Mouse (Mus musculus) frontal cortex, postnatal 25 days (tissue): ENCODE data around the gene Rsph6a.
A peak's percentile ranks its signal among the peaks of the same experiment; 100 is the strongest.

ENCODE experiments used
- DNase-seq, 2 experiments: peaks; one replicate each; pipeline ENCODE4 v3.0.0; 2022; ENCODE audit warnings: low spot score in 2 of 2

Rsph6a gene

GRCm38 (mm10) chr7:19078732-19079131, 24.2 kb downstream of the Rsph6a start:
- DNase-seq: no peak

DNA sequence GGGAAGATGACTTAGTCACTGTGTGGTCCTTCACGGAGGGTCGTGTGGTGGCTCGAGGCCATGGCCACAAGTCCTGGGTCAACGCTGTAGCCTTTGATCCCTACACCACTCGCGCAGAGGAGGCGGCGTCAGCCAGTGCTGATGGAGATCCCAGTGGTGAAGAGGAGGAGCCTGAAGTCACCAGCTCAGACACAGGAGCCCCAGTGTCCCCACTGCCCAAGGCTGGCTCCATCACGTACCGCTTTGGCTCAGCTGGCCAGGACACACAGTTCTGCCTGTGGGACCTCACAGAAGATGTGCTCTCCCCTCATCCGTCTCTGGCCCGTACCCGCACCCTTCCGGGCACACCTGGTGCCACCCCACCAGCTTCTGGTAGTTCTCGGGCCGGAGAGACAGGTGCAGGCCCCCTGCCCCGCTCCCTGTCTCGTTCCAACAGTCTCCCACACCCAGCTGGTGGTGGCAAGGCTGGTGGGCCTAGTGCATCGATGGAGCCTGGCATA, 26.0 kb downstream of the Rsph6a start:
- DNase-seq: no peak

GRCm38 (mm10) chr7:19082171-19082570, 27.7 kb downstream of the Rsph6a start:
- no peak for DNase-seq

DNA sequence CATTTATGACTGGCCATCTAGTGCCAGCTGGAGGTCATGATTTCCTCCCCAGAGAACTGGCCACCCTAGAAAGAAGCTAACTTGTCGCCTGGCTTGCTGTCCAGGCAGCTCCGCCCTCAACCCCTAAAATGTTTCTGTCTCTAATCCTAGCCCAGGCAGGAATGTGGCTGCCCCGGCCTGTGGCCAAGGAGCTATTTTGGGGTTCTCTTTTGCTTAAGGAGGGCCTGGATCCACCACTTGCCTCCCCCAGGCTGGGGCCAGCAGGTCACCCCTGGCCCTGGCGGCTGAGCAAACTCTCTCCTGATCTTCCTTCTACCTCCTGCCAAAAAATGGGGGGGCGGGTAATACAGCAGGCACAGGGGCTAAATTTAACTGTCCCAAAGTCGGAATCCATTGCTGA, 28.6 kb downstream of the Rsph6a start:
- DNase-seq: no peak

GRCm38 (mm10) chr7:19083701-19084100, 29.2 kb downstream of the Rsph6a start, which contains the start of gene Dmpk:
Dmpk (plus strand) TSS chr7:19083849.
- DNase-seq: no peak

GRCm38 (mm10) chr7:19084277-19084771, 29.8 kb downstream of the Rsph6a start:
- DNase-seq: no peak

GRCm38 (mm10) chr7:19084921-19085473, 30.5 kb downstream of the Rsph6a start:
- DNase-seq: no peak

GRCm38 (mm10) chr7:19085495-19085894, 31.0 kb downstream of the Rsph6a start:
- DNase-seq: no peak

- DNase-seq: no peak
Measured at GRCm38 (mm10) chr7:19086042-19086441, 31.6 kb downstream of the Rsph6a start.

GRCm38 (mm10) chr7:19086760-19087159, 32.3 kb downstream of the Rsph6a start:
- no peak for DNase-seq

DNA sequence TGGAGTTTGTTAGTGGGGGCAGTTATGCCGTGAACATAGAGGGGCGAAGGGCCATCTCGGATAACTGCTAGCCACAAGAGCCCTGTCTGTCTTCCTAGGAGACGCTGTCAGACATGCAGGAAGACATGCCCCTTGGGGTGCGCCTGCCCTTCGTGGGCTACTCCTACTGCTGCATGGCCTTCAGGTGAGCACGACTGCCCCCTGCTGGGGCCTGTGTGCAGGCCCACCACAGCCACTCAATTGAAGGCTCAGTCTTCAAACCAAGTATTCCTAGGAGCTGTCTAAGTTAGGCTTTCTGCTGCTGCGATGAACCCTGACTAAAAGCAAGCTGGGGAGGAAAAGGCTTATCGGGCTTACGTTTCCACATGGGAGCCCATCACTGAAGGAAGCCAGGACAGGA, 34.3 kb downstream of the Rsph6a start:
- DNase-seq: peak in 1 of 2 experiments; percentile 56

GRCm38 (mm10) chr7:19091913-19092312, 37.4 kb downstream of the Rsph6a start:
- no peak for DNase-seq

DNA sequence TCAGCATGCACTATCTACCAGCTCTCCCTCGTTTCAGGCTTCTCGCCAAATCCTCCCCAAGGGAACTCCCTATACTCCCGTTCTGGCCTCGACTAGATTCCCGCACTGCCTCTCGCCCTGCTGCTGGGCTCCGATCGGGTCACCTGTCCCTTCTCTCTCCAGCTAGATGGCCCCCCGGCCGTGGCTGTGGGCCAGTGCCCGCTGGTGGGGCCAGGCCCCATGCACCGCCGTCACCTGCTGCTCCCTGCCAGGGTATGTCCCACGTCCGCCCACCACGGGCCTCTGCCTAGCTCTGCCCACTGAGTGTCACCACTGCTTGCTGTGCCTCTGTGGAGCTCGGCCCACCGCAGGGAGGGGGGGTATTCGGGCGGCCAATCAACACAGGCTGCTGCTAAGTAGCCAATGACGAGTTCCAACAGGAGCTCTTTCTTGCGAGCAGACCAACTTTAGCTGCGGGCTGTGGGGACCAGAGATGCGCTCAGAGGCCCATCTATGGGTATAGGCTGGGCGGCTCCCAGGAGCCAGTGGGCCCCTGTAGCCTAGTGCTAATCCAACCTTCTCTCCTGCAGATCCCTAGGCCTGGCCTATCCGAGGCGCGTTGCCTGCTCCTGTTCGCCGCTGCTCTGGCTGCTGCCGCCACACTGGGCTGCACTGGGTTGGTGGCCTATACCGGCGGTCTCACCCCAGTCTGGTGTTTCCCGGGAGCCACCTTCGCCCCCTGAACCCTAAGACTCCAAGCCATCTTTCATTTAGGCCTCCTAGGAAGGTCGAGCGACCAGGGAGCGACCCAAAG, 38.1 kb downstream of the Rsph6a start:
- no peak for DNase-seq

DNA sequence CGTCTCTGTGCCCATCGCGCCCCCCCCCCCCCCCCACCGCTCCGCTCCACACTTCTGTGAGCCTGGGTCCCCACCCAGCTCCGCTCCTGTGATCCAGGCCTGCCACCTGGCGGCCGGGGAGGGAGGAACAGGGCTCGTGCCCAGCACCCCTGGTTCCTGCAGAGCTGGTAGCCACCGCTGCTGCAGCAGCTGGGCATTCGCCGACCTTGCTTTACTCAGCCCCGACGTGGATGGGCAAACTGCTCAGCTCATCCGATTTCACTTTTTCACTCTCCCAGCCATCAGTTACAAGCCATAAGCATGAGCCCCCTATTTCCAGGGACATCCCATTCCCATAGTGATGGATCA, 38.7 kb downstream of the Rsph6a start:
- peak; percentile 61 to 68 for DNase-seq

GRCm38 (mm10) chr7:19093537-19094385, 39.3 kb downstream of the Rsph6a start:
- DNase-seq: peak; percentile 64 to 75

DNA sequence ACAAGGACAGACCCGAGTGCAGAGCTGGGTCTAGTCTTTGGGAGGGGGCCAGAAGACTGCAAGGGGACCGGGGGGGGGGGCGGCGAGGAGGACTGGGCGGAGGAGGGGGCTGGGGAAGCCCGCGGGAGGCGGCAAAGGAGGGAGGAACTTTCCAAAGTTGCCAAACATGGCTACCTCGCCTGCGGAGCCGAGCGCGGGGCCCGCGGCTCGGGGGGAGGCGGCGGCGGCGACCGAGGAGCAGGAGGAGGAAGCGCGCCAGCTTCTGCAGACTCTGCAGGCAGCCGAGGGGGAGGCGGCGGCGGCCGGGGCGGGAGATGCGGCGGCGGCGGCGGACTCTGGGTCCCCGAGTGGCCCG, 40.0 kb downstream of the Rsph6a start, which contains the start of gene Six5:
Six5 (plus strand) TSS at position 124 of the 355 bp plus-strand sequence.
- DNase-seq: no peak

DNA sequence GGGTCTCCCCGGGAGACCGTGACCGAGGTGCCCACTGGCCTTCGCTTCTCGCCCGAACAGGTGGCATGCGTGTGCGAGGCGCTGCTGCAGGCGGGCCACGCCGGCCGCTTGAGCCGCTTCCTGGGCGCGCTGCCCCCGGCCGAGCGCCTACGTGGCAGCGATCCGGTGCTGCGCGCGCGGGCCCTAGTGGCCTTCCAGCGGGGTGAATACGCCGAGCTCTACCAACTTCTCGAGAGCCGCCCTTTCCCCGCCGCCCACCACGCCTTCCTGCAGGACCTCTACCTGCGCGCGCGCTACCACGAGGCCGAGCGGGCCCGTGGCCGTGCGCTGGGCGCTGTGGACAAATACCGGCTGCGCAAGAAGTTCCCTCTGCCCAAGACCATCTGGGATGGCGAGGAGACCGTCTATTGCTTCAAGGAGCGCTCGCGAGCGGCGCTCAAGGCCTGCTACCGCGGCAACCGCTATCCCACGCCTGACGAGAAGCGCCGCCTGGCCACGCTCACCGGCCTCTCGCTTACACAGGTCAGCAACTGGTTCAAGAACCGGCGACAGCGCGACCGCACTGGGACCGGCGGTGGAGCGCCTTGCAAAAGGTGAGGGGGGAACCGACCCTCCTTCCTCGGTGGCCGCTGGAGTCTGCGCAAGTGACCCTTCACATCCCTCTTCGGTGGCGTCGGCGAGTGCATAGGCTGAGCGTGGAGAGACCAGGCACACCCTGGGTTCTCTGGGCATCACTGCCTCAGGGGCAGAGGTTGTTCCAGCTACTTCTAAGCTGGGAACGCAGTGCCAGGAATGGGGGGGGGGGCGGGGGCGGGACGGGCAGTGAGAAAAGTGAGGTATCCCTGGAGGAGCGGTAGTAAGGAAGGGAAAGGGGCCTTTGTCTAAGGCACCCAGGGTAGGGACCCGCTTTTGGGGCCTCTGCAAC, 40.6 kb downstream of the Rsph6a start:
- no peak for DNase-seq

GRCm38 (mm10) chr7:19095751-19096110, 41.2 kb downstream of the Rsph6a start:
- DNase-seq: no peak

- no peak for DNase-seq
Measured at GRCm38 (mm10) chr7:19096421-19096976, 42.0 kb downstream of the Rsph6a start.

GRCm38 (mm10) chr7:19097217-19097616, 42.7 kb downstream of the Rsph6a start:
- DNase-seq: no peak

DNA sequence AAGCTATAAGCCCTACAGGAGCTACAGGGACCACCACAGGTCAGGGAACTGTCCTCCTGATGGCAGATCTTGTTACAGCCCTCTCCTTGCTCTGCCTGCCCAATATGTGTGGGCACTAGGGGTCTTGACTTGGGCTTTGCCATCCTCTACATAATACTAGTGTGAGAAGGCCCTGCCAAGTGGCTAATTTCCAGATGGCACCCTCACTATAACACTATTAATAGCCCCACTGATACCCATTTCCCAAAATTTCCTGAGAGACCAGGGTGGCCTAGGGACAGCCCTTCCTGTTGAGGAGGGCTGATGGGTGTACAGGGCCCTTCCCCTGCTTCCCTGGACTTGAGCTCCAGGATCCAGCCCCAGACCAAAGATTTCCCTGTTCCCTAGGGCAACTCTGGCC, 43.4 kb downstream of the Rsph6a start:
- DNase-seq: no peak
